Mouse (Mus musculus) activated CD4-positive, CD25-positive, alpha-beta regulatory T cell, adult 4 months (primary cell): ENCODE results near the gene Hint3. TPM values are rescaled to one million over a fixed set of nuclear protein-coding genes. Genes with fewer than 3 reads are reported as not detected.
"Not testable (repeated sequence)": the region's sequence is repeated elsewhere in the genome, so short reads cannot be mapped to it uniquely, and the experiment has no call there.

Experiments
- ATAC-seq: one replicate; pipeline ENCODE4 v1.8.0; 2017
- polyA plus RNA-seq, 2 experiments: library from polyadenylated mRNA; unstranded; fragments of 100-300 nt; shearing (Covaris generic); gene quantifications; one replicate each; pipeline ENCODE4 v1.2.1; 2017

The Hint3 gene
- polyA plus RNA-seq: 10 to 100 TPM; 44.0 to 54.8 TPM

DNA sequence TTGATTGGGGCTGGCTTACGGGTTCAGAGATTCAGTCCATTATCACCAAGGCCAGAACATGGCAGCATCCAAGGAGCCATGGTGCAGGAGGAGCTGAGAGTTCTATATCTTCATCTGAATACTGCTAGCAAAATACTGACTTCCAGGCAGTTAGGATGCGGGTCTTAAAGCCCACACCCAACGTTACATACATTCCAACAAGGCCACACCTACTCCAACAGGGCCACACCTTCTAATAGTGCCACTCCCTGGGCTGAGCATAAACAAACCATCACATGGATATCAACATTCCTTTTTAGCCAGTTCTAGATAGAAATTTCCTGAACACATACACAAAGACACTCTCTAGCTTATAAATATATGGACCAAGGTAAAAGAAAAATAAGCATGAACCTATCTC lies at the start of gene Hint3:
Gene Hint3 (minus strand): TSS at position 120 of the 400 bp plus-strand sequence.
- no peak for ATAC-seq

DNA sequence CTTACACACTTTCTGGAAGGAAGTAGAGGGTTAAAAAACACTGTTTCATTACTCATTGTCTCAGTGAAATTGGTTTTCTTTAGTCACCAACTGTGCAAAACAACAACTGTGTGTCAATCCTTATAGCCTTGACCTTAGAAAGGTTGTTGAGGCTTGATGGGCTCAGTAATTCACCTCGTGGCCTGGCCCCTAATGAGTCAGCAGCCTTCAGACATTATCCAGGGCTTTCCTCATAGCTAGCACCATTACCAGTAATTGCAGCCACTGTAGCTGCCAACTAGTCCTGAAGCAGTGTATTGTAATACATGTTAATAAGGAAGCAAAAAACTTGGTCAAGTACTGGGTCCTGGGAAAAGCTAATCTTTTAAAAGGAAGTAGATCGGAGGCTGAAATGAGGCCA lies 48.6 kb upstream of the Hint3 start:
- ATAC-seq: no peak

DNA sequence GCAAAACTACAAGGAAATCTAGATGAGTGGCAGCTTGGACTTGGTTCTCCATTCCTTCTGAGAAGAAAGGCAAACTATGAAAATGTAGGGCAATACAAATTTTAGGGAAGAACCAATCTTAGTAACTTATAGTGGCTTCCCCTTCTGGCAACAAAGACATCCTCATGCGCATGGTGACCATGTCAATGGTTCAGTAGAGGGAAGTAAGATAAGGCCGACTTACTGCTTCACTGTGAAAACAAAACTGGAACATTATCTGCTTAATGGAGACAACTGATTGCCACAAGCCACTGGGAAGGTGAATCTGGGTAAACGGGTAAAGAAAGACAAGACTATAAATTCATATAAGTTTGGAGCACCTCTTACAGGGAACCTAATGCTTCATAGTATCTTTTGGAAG lies 45.4 kb upstream of the Hint3 start:
- ATAC-seq: no peak

DNA sequence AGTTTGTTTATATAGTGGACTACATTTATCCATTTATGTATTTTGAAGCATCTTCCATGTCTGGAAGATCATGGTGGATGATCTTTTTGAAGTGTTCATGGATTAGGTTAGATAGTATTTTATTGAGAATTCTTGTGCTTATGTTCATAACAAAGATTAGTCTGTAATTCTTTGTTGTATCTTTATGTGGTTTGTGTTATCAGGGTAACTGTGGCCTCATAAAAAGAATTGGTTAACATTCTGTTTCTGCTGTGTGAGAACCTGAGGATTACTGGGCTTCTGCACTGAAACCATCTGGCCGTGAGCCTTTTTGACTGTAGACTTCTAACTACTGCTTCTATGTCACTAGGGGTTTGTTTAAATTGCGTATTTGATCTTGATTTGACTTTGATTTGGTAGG lies 37.1 kb upstream of the Hint3 start:
- ATAC-seq: no peak

DNA sequence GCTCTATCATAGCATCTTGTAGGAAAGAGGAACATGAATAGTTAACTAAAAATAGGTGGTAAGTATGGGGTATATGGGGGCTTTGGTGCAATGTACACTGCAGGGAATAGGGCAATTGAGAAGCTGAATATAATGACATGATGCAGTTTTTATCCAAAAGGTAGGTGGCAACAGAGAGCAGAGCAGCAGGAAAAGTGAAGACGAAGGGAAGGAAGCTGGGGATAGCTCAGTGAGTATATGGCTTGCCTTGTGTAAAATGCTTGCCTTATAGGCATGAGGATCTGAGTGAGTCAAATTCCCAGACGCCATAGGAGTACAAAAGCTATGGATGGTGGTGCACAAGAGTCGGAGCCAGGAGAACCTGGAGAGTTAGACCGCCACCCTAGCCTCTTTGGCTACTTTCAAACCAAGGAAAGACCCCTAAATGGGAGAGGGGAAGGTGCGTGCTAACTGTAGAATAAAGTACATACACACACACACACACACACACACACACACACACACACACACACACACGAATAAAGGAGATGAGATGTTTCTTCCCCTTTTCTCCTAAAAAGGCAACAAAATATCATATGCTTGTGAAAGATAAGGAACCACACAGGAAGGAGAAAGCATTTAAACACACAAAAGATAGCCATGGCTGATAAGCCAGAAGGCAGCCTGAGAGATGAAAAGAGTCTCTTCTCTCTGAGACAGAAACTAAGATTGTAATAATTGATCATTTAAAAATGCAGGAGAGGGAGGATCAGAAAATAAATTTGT lies 31.3 kb upstream of the Hint3 start:
- ATAC-seq: no peak

DNA sequence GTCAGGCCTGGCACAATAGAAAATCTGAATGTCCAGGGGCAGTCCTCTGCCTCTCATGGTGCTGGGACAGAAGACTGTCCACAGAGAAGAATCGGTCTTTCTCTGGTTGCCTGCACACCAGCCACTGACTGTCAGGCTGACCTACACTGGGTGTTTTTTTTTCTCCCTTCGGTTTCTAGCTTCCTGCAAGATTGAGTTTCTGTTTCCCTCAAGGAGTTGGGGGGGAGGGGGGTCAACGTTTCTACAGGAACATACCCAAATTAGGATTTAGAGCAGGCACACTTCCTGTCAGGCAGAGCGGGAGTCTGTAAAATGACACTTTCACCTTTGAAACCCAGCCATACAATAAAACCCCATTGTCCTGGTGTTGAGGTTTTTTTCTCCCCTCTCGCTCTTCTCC lies 26.2 kb upstream of the Hint3 start:
- ATAC-seq: peak; percentile 90

DNA sequence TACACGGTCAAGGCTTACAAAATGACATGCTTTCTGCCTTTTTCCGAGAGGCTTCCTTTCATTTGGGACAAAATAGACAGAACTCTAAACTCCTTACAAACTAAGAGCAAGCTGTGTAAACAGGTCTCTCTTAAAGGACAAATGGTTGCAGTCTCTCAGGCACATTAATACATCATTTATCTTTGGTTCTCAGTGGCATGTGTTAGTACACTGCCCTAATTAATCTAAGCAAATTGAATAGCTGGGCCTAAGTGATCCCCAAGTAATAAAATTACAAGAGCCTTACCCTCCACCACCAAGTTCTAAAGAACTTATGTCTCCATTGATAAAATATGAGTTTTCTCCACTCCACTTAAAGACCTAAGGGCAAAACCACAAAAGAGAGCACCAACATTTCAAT lies 18.2 kb upstream of the Hint3 start:
- ATAC-seq: no peak

DNA sequence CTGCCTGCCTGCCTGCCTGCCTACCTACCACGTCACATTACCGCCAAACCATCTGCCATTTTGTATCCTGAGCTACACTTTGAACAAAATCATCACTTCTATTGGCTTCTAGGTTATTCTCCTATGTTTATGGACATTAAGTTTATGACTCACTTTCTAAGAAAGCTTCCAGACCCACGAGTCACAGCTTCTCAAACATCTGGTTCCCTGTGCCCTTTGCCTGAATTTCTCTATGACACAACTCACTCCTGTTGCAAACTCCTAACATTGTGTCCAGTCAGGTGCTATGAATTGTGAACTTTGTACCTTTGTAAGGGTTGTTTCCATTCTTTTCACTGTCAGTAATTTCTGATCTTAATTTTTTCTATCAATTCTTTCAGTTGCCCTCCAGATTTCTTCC lies 8.8 kb upstream of the Hint3 start:
- ATAC-seq: no peak

DNA sequence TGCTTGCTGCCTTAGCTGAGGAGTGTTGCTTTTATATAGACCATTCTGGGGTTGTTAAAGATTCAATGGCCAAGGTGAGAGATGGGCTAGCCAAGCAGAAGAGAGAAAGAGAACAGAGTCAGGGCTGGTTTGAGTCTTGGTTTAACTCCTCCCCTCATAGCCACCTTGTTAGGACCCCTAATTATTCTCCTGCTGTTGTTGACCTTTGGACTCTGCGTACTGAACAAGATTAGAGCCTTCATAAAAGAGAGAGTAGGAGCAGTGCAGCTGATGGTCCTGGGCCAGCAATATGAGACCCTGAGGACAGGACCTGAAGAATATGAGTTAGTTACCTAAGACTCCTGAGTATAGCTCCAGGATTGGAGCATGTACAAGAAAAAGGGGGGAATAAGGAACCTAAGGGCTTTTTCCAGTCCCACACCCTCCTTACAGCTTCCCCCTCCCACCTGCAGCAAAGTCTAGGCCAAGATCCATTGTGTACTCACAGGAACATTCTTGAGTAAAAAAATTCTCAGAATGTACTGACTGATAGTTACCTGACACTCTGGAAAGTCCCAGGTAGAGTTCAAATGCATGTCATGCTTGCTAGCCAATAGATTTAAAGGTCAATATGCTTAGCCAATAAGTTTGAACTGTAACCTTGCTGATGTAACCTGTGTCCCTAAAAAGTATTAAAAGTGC lies 7.2 kb upstream of the Hint3 start:
- ATAC-seq: peak; percentile 58

DNA sequence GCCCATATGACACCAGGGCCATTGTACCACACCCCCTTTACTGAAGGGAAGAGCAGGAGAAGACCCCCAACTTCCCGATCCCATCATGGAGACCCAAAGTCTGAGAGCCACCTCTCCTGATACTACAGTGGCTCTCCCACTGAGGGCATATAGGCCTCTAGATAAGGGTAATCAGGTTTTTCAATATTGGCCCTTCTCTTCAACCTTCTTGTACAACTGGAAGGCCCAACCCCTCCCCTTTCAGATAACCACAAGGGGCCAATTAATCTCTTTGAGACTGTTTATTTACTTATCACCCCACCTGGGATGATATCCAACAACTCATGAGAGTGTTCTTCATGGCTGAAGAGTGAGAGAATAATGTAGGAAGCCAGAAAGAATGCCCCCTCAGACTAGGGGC lies 3.3 kb upstream of the Hint3 start:
- no peak for ATAC-seq

DNA sequence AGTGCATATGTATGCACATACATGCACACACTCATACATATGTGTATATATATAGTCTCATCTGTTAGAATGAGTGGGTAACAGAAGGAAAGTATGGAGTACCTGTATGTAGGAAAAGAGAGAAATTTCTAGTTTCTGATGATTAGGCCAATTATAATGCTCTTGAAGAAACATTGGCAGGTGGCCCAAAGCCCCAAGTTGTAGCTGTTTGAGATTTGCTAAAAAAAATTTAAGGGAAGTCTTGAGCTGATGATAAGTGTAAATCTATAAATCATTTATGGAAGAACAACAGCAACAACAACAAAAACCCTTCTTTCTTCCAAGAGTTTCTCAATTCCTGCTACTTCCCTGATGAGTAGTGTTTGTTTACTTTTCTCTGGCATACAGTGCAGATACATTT lies 545 bp upstream of the Hint3 start:
- ATAC-seq: no peak

DNA sequence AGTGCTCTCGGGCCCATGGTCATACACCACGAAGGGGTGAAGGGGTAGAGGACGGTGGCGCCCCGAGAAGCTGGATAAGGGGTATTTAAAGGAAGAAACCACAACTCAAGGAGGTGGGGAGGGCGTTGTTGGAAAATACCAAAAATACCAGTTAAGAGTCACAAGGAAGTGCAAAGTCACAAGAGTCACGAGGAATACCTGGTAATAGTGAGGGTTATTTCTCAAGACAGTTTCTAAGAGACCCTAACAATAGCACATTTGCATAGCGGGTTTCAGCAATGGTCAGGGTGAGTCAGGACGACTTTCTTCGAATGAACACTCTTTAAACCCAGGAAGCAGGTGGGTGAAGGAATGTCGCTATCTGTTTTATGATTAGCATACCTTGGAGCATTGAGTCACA lies 988 bp downstream of the Hint3 start:
- not testable (repeated sequence) for ATAC-seq

DNA sequence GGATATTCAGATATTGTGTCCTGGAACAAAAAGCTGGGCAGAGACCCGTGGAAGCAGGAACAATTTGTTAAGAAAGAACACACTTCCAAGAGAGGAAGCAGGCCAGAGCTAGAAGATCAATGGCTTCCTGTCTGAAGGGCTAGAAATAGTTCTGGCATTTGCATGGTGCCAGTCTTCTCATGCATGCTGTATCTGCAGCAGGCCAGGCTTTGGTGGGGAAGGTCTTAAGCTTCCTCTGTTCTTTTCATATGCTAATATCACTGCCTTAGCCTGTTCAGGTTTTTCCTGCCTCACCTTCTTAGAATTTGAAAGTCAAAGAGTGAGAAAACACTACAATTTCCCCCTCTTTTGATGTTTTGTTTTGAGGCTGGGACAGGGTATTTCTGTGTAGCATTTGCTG lies 1.9 kb downstream of the Hint3 start:
- peak; percentile 56 for ATAC-seq

DNA sequence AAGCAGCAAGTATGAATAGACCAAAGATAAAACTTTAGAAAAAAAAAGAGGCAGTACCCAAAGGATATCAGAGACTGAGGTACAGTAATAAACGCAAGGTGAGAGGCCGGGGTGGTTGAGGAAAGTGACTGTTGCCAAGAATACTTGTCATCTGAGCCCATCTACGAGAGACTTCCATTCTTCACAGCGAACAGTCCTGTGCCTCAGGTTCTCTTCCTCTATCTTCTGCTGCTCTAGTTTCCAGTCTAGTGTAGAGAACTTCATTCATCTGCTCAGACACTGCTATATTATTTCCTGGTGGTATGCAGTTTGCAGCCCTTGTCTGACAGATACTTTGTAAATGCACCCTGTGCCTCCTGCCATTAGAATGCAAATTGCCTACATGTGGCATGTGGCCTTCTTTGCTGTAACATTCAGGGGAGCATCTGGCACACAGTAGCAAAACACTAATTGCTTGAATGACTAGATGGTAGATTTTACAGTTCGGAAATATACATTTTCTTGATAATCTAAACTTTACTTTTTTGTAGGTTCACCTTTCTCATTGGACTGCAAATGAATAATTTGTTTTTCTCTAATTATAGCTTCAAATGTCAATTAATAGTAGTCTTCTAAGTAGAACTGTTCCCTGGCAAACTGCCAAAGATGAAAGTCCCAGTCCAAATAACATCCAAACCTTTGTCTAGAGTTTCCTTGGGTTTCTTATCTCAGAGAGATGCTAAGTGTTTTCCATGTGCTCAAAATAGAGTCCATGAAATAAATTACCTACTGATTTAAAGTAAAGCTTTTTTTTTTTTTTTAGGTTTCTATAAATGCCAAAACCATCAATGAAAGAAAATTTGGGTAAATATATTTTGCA lies 5.0 kb downstream of the Hint3 start:
- no peak for ATAC-seq

DNA sequence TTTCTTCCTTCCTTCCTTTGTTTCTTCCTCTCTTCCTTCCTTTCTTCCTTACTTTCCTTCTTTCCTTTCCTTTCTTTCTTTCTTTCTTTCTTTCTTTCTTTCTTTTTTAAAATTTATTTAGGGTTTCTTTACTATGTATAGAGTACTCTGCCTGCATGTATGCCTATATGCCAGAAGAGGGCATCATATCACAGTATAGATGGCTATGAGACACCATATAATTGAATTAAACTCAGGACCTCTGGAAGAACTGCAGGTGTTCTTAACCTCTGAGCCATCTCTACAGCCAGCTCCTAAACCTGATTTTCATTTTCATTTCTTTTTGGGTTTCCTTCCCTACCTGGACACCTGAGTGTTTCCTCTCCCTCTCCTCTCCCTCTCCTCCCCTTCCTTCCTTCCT lies 6.5 kb downstream of the Hint3 start:
- ATAC-seq: peak; percentile 30

DNA sequence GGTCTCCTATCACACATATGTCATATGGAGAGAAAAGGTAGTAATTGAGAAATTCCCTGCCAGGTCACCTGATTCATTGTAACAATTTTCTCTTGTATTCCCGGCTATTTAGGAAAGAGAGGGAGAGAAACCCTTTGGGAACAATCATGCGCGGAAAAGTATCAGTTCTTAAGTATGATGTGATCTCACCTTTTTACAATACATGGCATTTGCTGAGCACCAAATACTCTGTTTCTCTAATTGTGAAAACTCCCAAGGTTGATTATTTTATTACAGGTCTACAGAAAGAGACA lies 10.6 kb downstream of the Hint3 start:
- ATAC-seq: no peak

DNA sequence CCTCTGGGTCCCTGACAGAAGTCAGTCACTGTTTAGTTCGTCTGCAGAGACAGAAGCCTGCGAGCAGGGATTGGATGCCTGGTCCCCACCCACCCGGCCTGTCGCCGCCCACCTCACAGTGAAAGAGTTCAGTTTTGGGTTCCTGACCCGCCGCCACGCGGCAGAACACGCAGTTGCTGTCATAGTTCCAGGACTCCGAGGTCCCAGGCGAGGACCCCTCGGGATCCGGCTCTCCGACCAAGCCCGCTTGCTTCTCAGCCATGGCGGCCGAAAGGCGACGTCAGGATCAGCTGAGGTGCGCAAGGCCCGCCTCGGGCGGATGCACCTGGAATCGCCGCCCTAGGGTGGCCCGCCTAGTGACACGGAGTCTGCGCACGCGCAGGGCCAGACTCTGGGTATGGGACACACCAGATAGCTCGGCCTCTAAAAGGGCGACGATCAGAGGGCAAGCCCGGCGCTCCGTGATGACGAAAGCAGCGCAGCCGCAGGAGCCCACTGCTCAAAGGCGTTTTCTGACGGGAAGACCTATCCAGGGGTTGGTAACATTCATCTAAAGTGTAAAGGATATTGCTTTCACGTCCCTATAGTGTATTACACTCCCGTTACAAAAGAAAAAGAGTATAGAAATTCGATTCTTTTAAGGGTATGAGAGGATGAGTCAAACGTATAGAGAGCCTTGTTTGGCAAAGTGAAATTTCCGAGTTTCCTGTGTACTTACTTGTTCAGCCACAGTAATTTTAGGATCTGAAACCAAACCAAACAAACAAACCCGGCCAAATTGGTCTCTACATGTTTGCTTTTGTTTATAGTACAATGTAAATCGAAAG lies 11.1 kb downstream of the Hint3 start:
- peak; percentile 94 for ATAC-seq

DNA sequence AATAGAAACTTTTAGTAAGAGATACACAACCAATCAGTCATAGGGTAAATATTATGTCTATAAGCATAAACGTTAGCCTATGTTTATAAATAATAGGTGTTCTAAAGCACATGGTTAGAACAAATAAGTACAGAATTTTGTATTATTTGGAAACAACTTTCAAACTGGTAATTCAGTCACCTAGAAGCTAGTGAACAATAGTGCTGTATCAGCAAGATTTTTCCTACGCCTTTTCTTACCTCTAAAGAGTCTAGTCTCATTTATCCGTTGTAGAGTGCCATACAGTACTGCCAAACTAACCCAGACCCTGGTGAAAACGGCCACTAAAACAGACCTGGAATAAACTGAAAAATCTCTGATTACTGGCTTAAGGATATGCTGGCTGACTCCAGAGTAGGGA lies 16.4 kb downstream of the Hint3 start:
- no peak for ATAC-seq

DNA sequence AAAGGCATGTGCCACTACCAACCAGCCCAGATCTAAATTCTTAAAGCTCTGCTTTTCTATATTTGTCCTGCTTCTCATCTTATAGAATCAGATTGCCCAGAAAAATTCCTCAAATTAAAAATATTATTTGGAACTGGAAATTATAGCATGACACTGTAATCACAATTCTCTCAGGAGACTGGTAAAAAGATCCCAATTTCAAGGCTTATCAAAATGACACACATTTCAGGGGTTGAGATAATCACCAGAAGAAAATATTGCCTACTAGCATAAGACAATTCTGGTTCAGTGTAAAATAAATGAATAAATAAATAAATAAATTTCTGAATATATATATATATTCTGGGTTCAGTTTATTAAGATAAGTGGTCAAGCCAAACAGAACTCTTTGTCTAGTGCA lies 19.8 kb downstream of the Hint3 start:
- no peak for ATAC-seq

DNA sequence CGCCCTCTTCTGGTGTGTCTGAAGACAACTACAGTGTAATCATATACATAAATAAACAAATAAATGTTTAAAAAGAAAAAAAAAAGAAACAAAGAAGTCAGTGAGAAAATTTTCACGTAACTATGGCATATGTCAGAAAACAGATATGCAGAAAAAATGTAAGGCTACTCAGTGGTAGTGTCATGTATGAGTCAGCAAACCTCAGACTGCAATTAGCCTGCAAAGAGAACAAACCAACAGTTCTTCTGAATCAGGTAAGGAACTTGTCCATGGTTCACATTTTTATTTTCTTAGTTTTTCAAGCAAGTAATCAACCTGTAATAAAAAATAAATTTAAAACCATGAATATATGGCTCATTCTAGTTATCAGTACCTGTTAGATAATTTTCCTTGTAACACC lies 21.3 kb downstream of the Hint3 start:
- ATAC-seq: no peak

DNA sequence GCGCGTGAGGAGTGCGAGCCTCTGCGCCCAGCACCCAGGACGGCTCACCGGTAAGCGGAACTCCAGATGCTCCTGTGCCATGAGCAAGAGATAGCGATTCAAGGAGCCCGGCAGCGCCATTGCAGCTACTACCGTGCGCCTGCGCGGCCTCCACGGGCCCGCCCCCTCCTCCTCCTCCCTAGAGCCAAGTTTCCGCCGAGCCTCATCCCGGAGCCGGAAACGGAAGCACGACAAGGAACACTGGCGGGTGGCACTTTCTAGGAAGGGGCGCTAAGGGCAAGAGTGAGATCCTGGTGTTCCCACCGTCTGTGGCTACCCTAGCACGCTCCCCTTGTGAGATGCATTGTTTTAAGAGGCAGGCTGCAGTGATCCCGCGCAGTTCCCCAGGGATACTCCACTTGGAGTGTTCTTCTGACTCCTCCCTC lies 28.9 kb downstream of the Hint3 start, which contains the start of gene Trmt11:
Gene Trmt11 (minus strand): TSS at position 208 of the 425 bp plus-strand sequence.
- peak; percentile 84 for ATAC-seq

DNA sequence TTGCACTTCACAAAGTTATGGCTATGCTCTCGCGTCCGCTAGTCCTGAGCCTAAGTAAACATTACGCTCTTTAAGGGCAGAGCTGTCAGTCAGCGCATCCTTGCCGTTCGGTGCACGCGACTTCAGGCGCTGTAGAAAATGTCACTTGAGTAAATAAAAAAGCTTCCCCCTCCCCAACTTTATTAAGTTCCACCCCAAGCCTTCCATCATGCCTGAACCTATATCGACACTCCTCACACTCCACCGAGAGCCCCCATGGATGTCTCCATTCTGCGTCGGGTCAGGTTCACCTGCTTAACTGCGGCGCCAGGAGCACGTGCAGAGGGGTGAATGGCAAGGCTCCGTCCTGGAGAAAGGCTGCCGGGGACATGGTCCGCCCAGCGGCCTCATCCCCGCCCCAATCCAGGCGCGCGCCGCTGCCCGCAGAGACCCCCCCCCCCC lies 29.3 kb downstream of the Hint3 start:
- peak; percentile 53 for ATAC-seq

DNA sequence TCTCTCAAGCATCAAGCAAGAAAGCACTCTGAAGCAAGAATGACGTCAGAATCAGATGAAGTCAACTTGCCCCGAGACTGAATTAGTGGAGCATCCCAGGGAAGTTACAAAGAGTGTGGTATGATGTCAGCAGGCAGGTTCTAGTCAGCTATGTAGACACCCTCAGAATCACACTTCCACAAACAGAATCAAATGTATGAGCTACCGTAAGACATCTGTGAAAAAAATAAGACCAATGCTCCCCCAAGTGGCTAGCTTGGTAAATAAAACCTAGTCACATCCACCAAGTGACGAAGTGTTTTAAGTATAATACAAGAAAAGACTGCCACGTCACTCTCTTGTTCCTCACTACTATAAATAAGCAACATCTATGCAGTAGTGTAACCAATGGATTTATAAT lies 42.4 kb downstream of the Hint3 start:
- no peak for ATAC-seq
